Mouse (Mus musculus): ENCODE measurements around the gene Serpina1e. TPM values are rescaled to one million over a fixed set of nuclear protein-coding genes. Genes with fewer than 3 reads are reported as not detected.
"Not testable (repeated sequence)": the region's sequence is repeated elsewhere in the genome, so short reads cannot be mapped to it uniquely, and the experiment has no call there.

The Serpina1e gene
- polyA plus RNA-seq, 1 experiment from 2014 or later = 1.0 TPM

DNA sequence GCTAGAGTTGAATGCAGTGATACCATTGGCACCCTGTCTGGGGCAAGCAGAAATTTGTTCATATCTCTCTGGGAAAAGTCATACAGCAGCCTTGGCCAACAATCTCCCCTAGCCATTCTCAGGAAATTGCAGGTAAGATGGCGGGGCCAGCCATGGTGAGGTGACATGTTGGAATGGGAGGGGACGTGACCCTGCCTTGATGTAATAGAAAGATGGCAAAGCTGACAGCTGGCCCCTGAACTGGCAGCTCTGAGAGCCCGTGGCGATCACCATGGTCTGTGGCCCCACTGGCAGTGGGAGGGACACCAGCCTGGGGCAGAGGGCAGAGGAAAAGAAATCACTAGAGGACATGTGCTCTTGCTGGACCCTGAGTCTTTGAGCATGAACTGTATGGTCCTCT lies 12.5 kb downstream of the Serpina1e start:
- H3K9ac ChIP-seq (ENCODE audit: low read depth, low read length) = no peak overlapping the region
- H3K9me3 ChIP-seq (replicated peaks; ENCODE audit: low read length) = no peaks in the 10 kb centered on the region
- no peak overlapping the region for H3K4me2 ChIP-seq (ENCODE audit: low read length)
- 77% methylated on average over 4 of the region's 4 CpGs for WGBS
- no peak for TF ChIP-seq CTCF (IDR thresholded peaks at IDR 0.05; ENCODE audit: low read depth)
- no peak for DNase-seq (ENCODE audit: low spot score)
- H3K27ac ChIP-seq = no peak overlapping the region
- no peaks in the 10 kb centered on the region for H3K27me3 ChIP-seq (ENCODE audit: insufficient read depth, low read length)
- no peak overlapping the region for H3K4me3 ChIP-seq (replicated peaks; ENCODE audit: low read depth, low read length)
- no peak for ATAC-seq (replicated peaks; ENCODE audit: low FRiP score, low read depth)
- no peaks in the 10 kb centered on the region for H3K4me1 ChIP-seq (replicated peaks; ENCODE audit: insufficient read depth, low read length)
- H3K36me3 ChIP-seq (ENCODE audit: insufficient read depth, low read length) = no peaks in the 10 kb centered on the region

DNA sequence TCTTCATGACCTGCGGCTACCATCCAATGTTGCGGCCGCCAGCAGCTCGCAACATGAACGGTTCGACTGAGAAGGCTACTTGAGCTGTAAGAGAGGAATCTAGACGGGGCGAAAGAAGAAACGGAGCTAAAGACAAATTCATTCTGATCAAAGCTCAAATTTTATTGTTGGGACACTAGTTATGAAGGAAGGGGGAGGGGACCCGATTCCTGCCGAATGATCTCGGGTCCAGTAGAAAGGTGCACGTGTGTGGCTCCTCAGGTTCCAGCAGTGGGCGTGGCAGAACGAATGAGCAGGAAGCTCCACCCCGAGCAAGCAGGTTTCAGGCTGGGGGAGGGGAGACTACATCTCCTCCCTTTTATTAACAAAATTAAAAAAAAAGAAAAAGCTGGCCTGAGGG lies 49.6 kb downstream of the Serpina1e start:
- H3K27me3 ChIP-seq (ENCODE audit: insufficient read depth, low read length); H3K27ac ChIP-seq; ATAC-seq (replicated peaks; ENCODE audit: low FRiP score, low read depth); H3K4me2 ChIP-seq (ENCODE audit: low read length); H3K36me3 ChIP-seq (ENCODE audit: insufficient read depth, low read length); H3K4me1 ChIP-seq (replicated peaks; ENCODE audit: insufficient read depth, low read length); H3K4me3 ChIP-seq (replicated peaks; ENCODE audit: low read depth, low read length); DNase-seq (ENCODE audit: low spot score); H3K9ac ChIP-seq (ENCODE audit: low read depth, low read length); H3K9me3 ChIP-seq (replicated peaks; ENCODE audit: low read length): not testable (repeated sequence)
- WGBS = 94% methylated on average over 10 of the region's 16 CpGs

DNA sequence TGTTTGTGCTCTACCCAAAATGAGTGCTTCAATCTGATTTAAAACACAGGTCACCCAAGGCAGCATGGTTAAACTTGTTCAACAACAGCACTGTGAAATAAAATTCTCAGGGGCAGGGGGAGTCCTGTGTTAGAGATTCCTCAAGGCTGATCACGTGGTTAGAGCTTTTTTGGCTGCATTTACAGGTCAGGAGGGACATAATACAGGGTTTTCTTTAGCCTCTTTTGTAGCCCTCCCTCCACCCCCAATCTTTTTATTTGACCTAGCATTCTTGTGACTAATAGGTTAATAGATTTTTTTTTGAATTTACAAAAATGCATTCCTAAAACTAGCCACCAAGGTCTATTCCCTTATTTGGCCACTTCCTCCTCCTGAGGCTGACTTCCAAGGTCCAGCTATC lies 51.0 kb downstream of the Serpina1e start:
- H3K4me2 ChIP-seq (ENCODE audit: low read length); H3K9ac ChIP-seq (ENCODE audit: low read depth, low read length); ATAC-seq (replicated peaks; ENCODE audit: low FRiP score, low read depth); H3K4me1 ChIP-seq (replicated peaks; ENCODE audit: insufficient read depth, low read length); H3K27me3 ChIP-seq (ENCODE audit: insufficient read depth, low read length); H3K36me3 ChIP-seq (ENCODE audit: insufficient read depth, low read length); H3K27ac ChIP-seq; H3K9me3 ChIP-seq (replicated peaks; ENCODE audit: low read length); H3K4me3 ChIP-seq (replicated peaks; ENCODE audit: low read depth, low read length); DNase-seq (ENCODE audit: low spot score): not testable (repeated sequence)
- 52% methylated on average over 1 of the region's 1 CpGs for WGBS

DNA sequence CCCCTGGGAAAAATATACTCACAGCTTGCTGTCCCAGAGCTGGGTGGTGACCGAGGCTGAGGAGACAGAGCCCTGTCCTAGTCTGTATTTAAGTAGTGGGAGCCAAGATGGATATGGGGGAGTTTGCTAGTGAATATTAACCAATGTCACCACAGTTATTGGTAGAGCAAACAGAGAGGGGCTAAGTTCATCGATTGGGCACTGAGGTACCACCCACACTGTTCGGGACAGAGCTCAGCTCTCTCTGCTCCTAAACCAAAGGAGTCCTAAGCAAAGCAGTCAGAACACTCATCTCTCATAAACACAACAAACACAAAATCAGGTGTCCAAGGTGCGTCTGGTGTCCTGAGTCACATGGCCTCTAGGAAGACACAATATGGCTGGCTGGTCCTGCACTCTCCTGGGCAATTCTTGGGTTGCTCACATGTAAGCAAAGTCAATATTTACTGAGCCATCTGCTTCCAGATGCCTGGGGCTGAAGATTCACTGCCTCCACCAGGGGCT lies 53.9 kb downstream of the Serpina1e start, which contains the start of gene Serpina1c:
Gene Serpina1c, minus strand, starts transcription at position 51 of the 504 bp plus-strand sequence.
- not testable (repeated sequence) for ATAC-seq (replicated peaks; ENCODE audit: low FRiP score, low read depth); H3K27me3 ChIP-seq (ENCODE audit: insufficient read depth, low read length); H3K9me3 ChIP-seq (replicated peaks; ENCODE audit: low read length); H3K4me1 ChIP-seq (replicated peaks; ENCODE audit: insufficient read depth, low read length); H3K27ac ChIP-seq; H3K4me2 ChIP-seq (ENCODE audit: low read length); H3K36me3 ChIP-seq (ENCODE audit: insufficient read depth, low read length); H3K4me3 ChIP-seq (replicated peaks; ENCODE audit: low read depth, low read length); DNase-seq (ENCODE audit: low spot score); H3K9ac ChIP-seq (ENCODE audit: low read depth, low read length)
- 84% methylated on average over 4 of the region's 4 CpGs for WGBS

DNA sequence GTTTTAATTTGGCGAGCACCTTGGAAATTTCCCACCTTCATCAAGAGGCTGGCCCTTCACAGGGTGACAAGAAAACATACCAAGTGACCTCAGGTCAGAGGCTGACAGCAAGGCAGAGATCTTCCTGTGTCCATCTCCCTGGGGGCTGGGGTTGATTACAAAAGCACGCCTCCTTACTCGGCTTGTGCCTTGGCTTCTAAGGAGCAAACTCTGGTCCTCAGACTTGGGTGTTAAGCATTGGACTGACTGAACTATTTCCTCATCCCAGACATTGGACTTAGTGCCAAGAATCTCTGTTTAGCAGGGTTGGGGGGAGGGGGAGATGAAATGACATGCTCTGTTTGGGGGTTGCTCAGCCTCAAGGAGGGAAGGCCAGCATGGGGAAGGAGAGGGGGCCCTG lies 56.8 kb downstream of the Serpina1e start:
- not testable (repeated sequence) for DNase-seq (ENCODE audit: low spot score); H3K4me1 ChIP-seq (replicated peaks; ENCODE audit: insufficient read depth, low read length); H3K9ac ChIP-seq (ENCODE audit: low read depth, low read length); ATAC-seq (replicated peaks; ENCODE audit: low FRiP score, low read depth); H3K4me2 ChIP-seq (ENCODE audit: low read length); H3K4me3 ChIP-seq (replicated peaks; ENCODE audit: low read depth, low read length); H3K9me3 ChIP-seq (replicated peaks; ENCODE audit: low read length); H3K36me3 ChIP-seq (ENCODE audit: insufficient read depth, low read length); H3K27ac ChIP-seq; H3K27me3 ChIP-seq (ENCODE audit: insufficient read depth, low read length)
- WGBS = 77% methylated on average over 3 of the region's 3 CpGs

Other genes with a start within 250 kb of the Serpina1e start
- gene Serpina1d, start 185.4 kb downstream of the Serpina1e start, polyA plus RNA-seq (2015; fragmentation: Nextera tagmentation; extraction: Ambion mirVana) = 1.4 and 1.5 TPM in 2 replicates
- gene Serpina1b, start 128.6 kb downstream of the Serpina1e start, polyA plus RNA-seq (2015; fragmentation: Nextera tagmentation; extraction: Ambion mirVana) = 8.7 and 9.2 TPM in 2 replicates
- 26.1 and 28.1 TPM in 2 replicates for gene Serpina1a, start 95.4 kb downstream of the Serpina1e start, polyA plus RNA-seq (2015; fragmentation: Nextera tagmentation; extraction: Ambion mirVana)
- 0.20 and 0.52 TPM in 2 replicates for gene Serpina1c, start 54.1 kb downstream of the Serpina1e start, polyA plus RNA-seq (2015; fragmentation: Nextera tagmentation; extraction: Ambion mirVana)
- not detected in 2 replicates for gene Serpina11, start 31.0 kb upstream of the Serpina1e start, polyA plus RNA-seq (2015; fragmentation: Nextera tagmentation; extraction: Ambion mirVana)
- 0.04 TPM in 1 of 2 replicates, not detected in the other for gene Serpina9, start 54.8 kb upstream of the Serpina1e start, polyA plus RNA-seq (2015; fragmentation: Nextera tagmentation; extraction: Ambion mirVana)
- gene Serpina12, start 85.5 kb upstream of the Serpina1e start, polyA plus RNA-seq (2015; fragmentation: Nextera tagmentation; extraction: Ambion mirVana) = not detected in 2 replicates
- not detected in 2 replicates for gene Serpina5, start 142.1 kb upstream of the Serpina1e start, polyA plus RNA-seq (2015; fragmentation: Nextera tagmentation; extraction: Ambion mirVana)
- not detected in 2 replicates for gene Serpina3a, start 153.7 kb upstream of the Serpina1e start, polyA plus RNA-seq (2015; fragmentation: Nextera tagmentation; extraction: Ambion mirVana)
- gene Serpina3b, start 169.0 kb upstream of the Serpina1e start, polyA plus RNA-seq (2015; fragmentation: Nextera tagmentation; extraction: Ambion mirVana) = not detected in 2 replicates
- 0.08 TPM in 1 of 2 replicates, not detected in the other for gene Serpina3c, start 194.9 kb upstream of the Serpina1e start, polyA plus RNA-seq (2015; fragmentation: Nextera tagmentation; extraction: Ambion mirVana)

Data from kidney, postnatal 0 days (tissue).